Mouse (Mus musculus): Measurements from ENCODE around the gene Man1c1.

GRCm38 (mm10) chr4:134628575-134629384 is 75.3 kb downstream of the Man1c1 start:
- TF ChIP-seq CTCF (IDR thresholded peaks at IDR 0.05; ENCODE audit: extremely low read depth, insufficient read depth, insufficient read length, insufficient replicate concordance) (no peak), POLR2A (IDR thresholded peaks at IDR 0.05; ENCODE audit: low read depth, low read length) (no peak)

All from spleen, adult 2 months (tissue).